Mouse (Mus musculus) regulatory T cell (primary cell): ENCODE data around the gene Rrh.

ENCODE experiments used
- in situ Hi-C: fragments of 300-600 bp; cut with MboI, MseI; formaldehyde crosslinking; loops from one replicate; pipeline ENCODE4 v1.15.1; 2025; ENCODE audit warnings: high pct_unique_total_duplicates

Rrh gene

DNA sequence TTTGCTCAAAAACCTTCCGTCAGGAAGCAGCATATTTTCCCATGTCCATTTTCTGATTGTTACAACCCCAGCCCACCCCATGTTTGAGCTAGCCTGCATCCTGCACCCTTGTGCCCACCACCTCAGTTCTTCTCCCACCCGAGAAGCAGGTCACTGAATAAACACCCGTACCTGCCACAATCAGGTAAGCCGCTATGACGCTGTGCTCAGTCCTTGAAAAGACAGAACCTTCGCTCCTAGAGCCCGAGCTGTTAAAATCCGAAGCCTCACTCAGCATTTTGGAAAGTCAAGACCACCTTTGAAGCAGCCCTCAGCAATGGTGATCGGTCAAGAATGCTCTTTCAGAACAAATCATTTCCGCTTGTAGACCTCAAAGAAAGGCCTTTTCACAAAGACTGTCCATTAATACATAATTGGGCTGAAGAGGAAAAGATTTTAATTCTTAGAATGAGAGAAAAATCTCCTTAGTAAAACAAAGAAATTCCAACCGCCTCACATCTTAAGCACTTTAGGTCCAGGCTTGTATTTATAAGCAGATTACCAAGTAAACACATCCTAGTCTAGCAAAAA is at the start of gene Rrh:
Gene Rrh, minus strand, starts transcription at position 382 of the 570 bp plus-strand sequence.
- in situ Hi-C loops, result no loop called here

- in situ Hi-C loops, result loop anchor here (25.0 kb wide), 1 partner anchor 824 kb away; no protein-coding TSS in a partner anchor
Observed at GRCm38 (mm10) chr3:129863698-129864097, 41.3 kb upstream of the Rrh start.

GRCm38 (mm10) chr3:129862592-129862991 is 40.2 kb upstream of the Rrh start:
- in situ Hi-C loops, result loop anchor here (25.0 kb wide), 1 partner anchor 825 kb away; no protein-coding TSS in a partner anchor

GRCm38 (mm10) chr3:129846846-129847245 is 24.5 kb upstream of the Rrh start:
- in situ Hi-C loops, result no loop called here

DNA sequence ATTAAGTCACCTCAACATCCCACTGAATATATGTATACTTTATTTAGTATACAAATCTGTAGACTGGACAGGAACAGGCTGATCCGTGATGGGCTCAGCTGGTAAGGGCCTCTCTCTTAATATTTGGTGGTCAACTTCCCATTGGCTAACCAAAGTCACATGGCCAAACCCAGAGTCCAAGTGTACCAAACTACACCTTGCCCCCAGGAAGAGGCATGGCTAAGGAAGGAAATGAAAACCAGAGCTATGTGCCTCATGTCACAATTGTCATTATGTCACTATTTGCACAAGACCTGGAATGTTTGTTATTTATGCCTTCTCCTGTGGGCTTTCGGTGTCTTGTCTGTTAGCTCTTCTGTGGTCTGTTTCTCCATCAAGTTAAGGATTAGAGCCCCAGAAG is 23.5 kb upstream of the Rrh start:
- in situ Hi-C loops, result no loop called here

GRCm38 (mm10) chr3:129838017-129838416 is 15.6 kb upstream of the Rrh start:
- in situ Hi-C loops, result loop anchor here (5.0 kb wide), 1 partner anchor 234 kb away; no protein-coding TSS in a partner anchor

DNA sequence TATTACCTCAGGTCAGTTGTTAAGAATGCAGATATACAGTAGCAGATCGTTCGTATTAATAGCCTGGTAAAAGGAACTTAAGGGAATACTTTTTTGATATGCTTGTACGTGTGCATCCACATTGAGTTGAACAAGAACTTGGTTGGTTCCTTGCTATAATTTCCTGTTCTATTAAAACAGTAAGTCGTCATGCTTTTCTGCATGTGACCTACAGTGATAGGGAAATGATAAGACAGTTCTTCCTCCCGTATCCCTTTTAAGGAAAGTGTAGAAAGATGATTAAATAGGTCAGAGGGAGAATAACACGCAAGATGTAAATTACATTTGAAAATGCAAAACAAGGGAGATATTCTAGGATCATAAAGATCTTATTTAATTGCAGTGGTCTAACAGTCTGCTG is 14.6 kb upstream of the Rrh start:
- in situ Hi-C loops, result loop anchor here (5.0 kb wide), 1 partner anchor 235 kb away; no protein-coding TSS in a partner anchor

DNA sequence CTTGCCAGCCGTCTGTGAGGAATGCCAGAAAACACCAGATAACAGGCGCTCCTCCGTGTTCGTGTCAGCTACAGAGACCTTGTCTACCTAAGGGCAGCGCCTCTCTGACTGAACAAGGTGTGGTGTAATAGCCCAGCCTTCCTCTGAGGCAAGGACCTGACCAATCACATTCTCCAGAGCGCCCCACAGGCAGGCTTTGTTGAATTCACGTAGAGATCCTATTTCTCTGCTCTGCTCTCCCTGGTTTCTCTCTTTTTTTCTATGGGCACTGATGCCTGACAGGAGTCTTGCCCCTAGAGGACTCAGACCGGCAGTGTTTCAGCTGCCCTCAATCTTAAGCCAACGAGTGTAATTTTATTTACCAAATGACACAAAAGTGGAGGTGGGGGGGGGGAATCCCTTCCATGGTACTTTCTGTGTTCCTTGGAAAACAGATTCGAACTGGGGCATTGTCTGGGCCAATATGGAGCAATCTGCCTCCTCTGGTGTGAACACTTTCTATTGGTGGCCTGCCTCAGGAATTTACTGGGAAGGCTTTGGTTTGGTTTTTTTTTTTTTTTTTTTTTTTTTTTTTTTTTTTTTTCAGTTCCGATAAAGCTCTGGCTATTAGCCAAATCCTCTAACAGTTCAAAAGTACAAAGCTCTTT is 13.8 kb upstream of the Rrh start:
- in situ Hi-C loops, result loop anchor here (5.0 kb wide), 1 partner anchor 236 kb away; no protein-coding TSS in a partner anchor

DNA sequence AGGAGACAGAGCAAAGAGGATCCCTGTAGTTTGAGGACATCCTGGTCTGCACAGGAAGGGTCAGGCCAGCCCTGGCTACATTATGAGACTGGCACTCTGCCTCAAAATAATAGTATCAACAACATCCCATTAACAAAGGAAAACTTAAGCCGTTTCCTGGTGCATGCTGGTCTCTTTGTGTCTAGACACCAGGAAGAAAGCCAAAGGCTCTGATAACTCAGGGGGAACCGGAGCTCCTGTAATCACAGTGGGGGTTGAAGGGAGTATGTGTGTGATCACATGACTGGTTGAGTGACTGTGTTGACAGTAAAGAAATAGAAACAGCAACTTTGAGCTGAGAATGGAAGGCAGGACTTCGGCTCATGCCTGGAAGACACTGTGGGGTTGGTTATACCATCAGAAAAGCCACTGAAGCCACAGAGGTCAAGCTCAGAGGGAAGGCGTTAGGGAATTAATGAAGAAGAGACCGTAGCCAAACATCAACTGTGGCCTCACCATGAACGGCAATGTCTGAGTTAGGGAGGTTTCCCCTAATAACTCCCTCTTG is 13.1 kb upstream of the Rrh start, which contains the start of gene Cfi:
Gene Cfi, plus strand, starts transcription at position 497 of the 547 bp plus-strand sequence.
- in situ Hi-C loops, result loop anchor here (5.0 kb wide), 1 partner anchor 237 kb away; no protein-coding TSS in a partner anchor

GRCm38 (mm10) chr3:129831035-129831568 is 8.7 kb upstream of the Rrh start, which contains the start of gene Gar1:
TSS of gene Gar1 (minus strand) at chr3:129831396.
- in situ Hi-C loops, result no loop called here

GRCm38 (mm10) chr3:129830626-129831025 is 8.2 kb upstream of the Rrh start:
- in situ Hi-C loops, result no loop called here

DNA sequence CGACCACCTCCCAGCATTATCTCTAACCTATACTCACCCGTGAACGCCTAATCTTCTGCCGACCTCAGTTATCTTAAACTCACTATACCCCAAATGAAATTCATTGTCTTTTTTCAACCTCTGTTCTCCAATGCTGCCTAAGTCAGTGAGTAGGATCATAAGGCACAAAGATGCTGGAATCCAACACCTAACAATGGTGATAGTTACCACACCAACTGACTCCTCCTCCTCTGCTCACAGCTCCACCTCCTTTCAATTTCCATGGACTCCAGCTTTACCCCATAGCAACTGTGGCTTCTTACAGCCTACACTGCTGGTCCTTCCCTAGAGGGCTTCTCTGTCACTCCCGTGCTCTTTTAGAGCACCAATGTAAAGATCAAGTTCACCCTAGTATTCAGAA is 5.3 kb upstream of the Rrh start:
- in situ Hi-C loops, result no loop called here

- in situ Hi-C loops, result no loop called here
Observed at GRCm38 (mm10) chr3:129826691-129827090, 4.3 kb upstream of the Rrh start.

DNA sequence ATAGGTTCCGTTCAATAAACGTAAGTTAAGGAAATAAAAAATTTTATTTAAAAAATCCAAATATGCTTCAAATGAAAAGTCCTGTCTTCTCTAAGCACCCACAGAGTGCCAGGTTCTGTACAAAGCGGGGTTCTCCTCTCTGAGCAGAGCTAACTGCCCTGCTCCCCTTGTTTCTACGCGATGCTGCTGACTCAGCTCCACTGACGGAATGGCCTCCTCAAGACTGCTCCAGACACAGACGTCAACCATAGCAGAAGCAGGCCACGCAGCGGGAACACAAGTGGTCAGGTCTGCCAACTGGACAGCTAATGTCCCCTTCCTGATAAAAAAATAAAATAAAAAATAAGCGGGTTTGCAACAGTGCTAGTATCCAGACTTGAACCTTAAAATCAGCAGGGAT is 2.5 kb upstream of the Rrh start:
- in situ Hi-C loops, result no loop called here

- in situ Hi-C loops, result no loop called here
Observed at GRCm38 (mm10) chr3:129824146-129824545, 1.8 kb upstream of the Rrh start.

DNA sequence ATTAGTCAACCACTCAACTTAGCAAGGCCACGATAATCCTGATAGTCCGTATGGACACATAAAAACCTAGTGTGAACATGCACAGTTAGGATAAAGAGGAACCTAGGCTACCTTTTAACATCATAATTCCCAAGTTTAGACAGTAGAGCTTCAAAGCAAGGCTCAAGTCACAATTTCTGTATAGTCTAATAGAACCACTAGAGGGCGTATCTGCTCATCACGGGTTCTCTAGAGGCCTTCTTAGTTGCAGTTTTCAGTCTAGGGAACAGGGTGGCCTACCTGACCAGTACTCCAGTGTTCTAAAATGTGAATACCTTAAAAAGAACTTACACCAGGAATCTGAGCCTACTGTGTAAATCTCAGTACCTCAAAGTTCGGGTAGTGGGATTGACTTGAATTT is 906 bp upstream of the Rrh start:
- in situ Hi-C loops, result no loop called here

DNA sequence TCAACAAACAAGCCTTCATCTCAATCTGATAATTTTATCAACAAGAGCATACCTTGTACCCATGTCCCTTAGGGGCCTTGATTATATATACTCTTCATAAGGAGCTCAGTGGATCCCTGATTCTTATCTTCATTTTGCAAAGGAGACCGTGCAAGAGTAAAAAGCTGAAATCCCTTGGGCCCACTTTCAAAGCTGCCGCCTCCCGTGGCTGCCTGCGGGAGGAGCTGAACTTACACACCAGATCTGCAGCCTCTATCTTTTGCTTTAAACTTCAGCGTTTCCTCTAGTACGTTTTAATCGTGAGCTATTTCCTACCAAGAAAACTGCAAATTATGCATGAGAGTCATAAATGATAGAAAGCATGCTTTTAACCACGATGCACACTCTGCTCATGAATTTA is 651 bp downstream of the Rrh start:
- in situ Hi-C loops, result no loop called here

- in situ Hi-C loops, result no loop called here
Observed at GRCm38 (mm10) chr3:129820847-129821246, 1.5 kb downstream of the Rrh start.

DNA sequence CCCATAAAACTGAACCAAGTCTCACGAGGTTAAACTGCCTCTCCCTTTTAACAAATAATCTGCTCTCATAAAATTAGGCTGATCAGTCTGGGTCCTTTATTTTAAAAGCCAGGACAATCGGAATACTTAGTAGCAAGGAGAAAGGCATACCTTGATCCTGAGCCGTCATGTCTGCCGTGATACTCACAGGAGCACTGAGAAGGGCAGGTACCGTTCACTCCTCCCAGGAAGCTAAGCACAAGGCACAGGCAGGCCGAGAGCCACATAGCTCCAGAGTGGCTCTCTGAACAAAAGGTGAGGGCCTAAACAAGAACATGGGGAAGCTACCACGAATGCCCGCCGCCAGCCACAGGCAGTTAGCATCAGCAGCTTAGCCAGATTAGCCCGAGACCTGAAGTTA is 18.6 kb downstream of the Rrh start, which contains the start of gene Lrit3:
Gene Lrit3, minus strand, starts transcription at position 266 of the 400 bp plus-strand sequence.
- in situ Hi-C loops, result no loop called here

- in situ Hi-C loops, result no loop called here
Observed at GRCm38 (mm10) chr3:129799011-129799410, 23.4 kb downstream of the Rrh start.

GRCm38 (mm10) chr3:129798551-129798950 is 23.8 kb downstream of the Rrh start:
- in situ Hi-C loops, result no loop called here

- in situ Hi-C loops, result no loop called here
Observed at GRCm38 (mm10) chr3:129797341-129797740, 25.0 kb downstream of the Rrh start.
